Mouse (Mus musculus) brain, embryonic 14.5 days (tissue): ENCODE measurements around the gene Cldn5.

Experiments used
- CTCF ChIP-seq: fragments of 200-500 bp; IDR thresholded peaks from 2 replicates; pipeline ENCODE4 v1.5.1; 2012; ENCODE audit warnings: inconsistent platforms, mild to moderate bottlenecking, moderate library complexity, borderline replicate concordance; ENCODE audit not compliant: insufficient read depth, insufficient read length; ENCODE audit errors: extremely low read depth
- POLR2A ChIP-seq: fragments of 200-500 bp; IDR thresholded peaks from 2 replicates; pipeline ENCODE4 v1.6.1; 2012; ENCODE audit warnings: mild to moderate bottlenecking, inconsistent platforms, borderline replicate concordance; ENCODE audit not compliant: poor library complexity, insufficient read depth, insufficient read length, severe bottlenecking; ENCODE audit errors: extremely low read depth

DNA sequence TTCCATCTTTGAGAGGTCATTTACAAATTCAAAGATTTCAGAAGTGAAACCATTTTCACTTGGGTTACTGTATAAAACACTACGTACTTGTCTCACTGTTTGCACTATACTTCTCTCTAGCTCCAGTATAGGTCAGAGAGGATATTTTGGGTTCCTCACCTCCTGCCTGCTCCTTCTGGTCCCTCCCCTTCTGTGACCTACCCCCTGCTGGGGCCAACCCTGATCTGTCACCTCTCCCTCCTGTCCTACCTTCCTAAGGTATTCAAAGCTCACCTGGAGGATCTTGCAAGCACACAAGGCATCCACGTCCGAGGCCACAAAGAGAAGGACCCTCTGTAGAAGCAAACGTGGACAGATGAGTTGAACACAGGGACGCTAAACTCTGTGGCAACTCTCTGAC, 34.4 kb downstream of the Cldn5 start:
- TF ChIP-seq POLR2A, result no peak
- TF ChIP-seq CTCF, result no peak
